Mouse (Mus musculus): ENCODE data around the gene Krt8.

Krt8 gene

DNA sequence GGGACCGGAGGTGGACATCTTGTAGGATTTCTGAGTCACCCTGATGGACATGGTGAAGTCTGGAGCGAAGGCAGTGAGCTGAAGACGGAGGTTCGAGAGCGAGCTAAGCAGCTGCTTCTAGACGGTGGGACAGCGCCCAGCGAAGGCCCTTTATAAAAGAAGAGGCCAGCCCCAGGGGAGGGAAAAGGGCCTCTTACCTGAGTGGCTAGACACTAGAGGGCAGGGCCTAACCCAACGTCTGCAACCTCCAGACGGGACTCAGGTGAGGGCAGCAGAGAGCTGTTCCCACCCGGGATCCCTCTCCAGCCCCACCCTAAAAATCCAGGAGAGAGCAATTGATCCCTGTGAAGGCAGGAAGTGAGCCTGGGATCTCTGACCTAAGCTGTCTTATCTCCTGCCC lies at the start of gene Krt8:
Gene Krt8, minus strand, starts transcription at position 294 of the 400 bp plus-strand sequence.
- DNase-seq = peak; percentile 74

DNA sequence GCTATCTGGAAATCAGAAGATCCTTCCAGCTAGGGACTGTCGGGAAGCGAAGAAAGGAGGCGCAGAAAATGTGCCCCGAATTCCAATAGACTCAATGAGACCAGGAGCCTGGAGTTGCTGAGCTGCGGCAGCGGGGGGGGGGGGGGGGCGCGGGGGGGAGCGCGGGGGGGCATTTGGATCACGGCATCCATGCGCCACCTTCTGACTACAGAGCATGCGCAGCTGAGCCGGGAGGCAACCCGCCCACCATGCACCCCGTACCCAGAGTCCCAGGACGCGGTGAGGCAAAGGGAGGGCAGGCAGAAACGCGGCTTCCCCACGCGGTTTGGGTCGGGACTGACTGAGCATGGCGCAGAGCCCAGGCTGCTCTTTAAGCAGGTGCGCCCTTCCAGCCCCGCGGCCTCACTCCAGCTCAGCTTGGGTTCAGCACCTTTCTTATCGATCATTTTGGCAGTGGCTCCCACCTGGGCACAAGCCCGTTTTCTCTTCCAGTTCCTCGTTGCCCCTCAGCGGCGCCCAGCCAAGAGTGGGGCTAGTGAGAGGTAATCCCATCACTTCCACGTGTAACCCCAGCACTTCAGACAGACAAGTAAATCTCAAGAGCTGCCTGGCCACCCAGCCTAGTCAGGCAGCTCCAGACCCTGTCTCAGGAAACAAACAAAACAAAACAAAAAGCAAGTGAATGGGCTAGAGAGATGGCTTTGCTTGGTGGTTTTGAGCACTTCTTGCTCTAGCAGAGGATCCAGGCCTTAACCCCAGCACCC lies 47.8 kb upstream of the Krt8 start:
- peak; percentile 52 for DNase-seq

DNA sequence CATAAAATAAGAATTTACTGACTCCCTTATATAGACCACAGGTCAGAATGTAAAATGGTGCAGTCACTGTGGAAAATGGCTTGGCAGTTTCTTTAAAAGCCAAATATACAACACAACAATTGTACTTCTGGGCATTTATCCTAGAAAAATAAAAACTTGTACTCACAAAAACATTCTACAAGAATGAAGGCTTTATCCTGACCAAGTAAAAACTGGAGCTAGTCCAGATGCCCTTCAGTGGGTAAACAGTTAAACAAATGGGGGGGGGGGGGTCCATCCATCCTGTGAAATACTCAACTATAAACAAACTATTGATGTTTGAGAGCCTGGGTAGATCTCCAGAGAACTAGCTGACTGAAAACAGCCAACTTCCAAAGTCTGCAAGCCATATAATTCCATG lies 45.6 kb upstream of the Krt8 start:
- DNase-seq = no peak

- DNase-seq = no peak
Measured at GRCm38 (mm10) chr15:102048006-102048405, 43.7 kb upstream of the Krt8 start.

DNA sequence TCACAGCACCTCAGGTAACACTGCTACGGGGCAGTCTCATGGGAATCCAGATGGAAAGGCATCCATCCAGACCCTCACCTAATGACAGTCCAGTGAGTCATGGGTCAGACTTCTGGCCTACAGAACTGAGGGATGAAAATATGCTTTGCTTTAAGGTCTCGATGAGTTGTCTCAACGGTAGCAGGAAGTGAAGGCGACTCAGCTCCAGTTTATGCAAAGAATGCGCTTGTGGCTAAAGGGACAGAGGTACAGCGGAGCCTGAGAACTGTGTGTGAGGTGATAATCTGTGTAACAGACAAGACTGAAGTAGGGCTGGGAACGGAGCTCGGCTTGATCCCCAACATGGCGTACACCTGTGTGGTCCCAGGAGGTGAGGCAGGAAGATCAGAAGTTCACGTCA lies 41.4 kb upstream of the Krt8 start:
- no peak for DNase-seq

DNA sequence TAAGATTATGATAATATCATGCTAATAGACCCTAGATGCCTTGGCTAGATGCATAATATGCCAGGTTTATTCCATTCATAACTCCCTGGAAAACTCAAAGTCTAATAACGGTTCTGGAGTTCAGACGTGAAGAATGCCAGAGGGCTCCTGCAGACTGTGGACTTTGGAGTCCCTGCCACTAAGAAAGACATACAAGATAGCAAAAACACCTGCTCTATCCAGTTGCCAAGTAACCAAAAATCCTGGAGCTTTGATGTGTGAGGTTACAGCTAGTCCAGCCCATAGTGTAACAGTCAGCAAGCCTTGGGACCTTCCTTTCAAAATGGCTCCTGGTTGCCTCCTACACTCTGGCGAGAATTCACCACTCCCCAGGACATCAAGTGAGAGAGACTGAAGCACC lies 40.5 kb upstream of the Krt8 start:
- no peak for DNase-seq

DNA sequence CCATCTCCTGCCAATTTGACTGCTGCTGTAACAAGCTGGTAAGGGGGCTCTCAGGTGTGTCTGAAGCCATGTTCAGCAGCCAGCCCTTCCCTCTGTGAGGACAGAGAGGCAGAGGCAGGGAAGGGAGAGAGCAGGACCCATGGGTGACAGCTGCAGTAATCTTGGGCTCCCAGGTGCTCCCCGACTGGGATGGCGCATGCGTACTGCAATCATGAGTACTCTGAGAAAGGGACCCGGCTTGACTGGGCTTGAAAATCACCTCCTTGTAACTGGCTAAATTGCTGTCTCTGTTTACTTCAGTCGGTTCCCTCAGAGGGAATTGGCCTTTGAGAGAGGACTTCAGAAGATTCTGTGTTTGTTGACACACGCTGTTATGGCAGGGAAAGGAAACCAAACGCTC lies 37.7 kb upstream of the Krt8 start:
- DNase-seq = no peak

DNA sequence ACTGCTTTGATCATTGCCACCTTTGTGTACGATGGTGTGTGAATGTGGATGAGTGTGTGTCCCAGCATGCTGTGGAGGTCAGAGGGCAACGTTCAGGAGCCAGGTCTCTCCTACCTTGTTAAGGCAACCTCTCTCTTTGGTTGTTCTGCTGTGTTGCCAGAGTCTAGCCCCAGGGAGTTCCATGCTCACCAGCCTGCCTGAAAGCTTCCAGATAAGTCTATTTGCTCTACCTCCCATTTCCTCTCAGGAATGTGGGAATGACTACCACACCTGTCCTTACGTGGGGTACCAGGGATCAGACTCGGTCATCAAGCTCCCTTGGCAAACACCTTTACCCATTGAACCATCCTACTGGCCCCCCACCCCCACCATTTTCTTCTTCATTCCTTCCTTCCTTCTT lies 36.0 kb upstream of the Krt8 start:
- DNase-seq = no peak

DNA sequence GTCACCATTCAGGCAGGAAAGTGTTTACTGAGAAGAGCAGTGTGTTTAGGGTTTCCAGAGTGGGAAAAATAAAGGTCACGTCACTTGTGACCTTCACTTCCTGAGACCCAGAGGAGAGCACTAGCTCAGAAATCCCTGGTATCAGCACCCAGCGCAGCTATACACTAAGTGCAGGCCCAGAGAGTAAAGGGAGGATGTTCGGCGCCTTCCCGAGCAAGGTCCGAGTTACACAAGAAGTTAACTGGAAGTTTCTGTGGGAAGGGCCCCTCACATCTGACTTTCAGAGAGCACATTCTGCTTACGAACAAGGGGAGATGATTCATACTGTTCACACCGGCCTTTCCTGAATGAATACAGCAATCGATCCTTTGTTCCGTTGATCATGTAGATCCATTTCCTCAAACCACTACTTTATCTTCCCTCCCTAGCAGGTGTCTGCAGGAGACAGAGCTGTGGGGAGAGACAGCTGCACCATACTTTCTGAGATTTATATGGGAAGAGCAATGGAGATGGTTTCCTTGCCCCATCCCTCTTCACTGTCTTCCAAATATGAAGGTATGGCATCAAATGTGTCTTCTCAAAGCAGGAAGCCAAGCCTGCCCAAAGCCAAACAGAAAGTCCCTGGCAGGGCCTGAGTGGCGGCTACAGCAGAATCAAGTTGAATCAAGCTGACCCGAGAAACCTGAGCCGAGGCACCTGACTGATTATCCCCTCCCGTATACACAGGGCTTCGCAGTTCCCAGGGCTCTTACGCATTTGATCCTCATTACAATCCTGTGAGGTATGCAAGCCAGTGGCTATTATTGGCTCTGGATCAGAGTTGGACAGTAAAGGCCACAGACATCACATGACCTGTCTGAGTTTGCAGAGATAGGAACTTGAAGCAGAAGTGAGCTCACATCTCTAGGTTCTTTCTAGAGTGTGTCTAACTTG lies 30.1 kb upstream of the Krt8 start:
- no peak for DNase-seq

DNA sequence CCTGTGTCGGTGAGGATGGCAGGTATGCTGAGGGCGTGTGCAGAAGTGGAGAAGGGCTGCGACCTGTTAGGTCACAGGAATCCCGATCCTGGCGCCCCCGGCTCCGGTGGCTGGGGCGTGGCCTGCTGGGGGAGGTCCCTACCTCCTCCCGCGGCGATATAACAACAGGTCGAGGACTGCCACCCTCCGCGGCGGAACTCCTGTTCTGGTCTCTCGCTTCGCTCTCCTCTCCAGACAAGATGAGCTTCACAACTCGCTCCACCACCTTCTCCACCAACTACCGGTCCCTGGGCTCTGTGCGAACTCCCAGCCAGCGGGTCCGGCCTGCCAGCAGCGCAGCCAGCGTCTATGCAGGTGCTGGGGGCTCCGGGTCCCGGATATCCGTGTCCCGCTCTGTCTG lies 23.8 kb upstream of the Krt8 start, which contains the start of gene Krt18:
Gene Krt18, plus strand, starts transcription at position 141 of the 400 bp plus-strand sequence.
- DNase-seq = peak; percentile 44

- DNase-seq = no peak
Measured at GRCm38 (mm10) chr15:102026430-102026829, 22.1 kb upstream of the Krt8 start.

DNA sequence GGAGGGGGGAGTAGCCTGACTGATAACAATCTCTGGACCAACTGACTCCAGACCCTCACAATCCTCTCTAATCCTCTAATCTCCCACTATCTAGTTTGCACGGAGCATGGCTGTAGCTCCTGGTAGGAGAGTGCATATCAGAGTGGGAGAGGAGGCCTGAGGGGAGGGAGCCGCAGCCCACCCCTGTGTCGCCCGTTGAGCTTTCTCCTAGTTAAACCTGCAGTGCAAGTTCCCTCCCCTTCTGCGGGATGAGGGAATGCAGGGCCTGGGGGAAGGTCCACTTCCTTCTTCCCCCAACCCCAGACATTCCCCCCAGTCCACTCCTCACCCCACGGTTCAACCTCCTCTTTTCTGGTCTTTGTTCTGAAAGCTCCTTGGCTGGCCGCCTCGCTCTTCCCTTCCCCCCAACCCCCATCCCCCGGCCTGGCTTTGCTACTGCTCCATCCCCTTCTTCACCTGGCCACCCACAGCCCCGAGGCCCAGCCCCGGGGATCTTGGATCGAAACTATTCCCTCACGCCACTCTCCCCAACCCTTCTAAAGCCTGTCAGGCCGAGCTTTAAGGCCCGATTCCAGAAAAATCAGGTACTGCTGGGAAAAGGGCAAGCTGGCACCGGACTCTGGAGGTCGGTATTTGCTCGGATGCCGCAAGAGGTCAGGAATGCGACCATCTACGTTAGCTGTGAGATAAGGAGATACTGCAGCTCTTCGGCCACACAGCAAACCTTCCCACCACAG lies 21.0 kb upstream of the Krt8 start:
- no peak for DNase-seq

- DNase-seq = no peak
Measured at GRCm38 (mm10) chr15:102023888-102024287, 19.6 kb upstream of the Krt8 start.

- DNase-seq = no peak
Measured at GRCm38 (mm10) chr15:102022481-102022880, 18.2 kb upstream of the Krt8 start.

GRCm38 (mm10) chr15:102017918-102018463 lies 13.7 kb upstream of the Krt8 start:
- DNase-seq = peak; percentile 78

- no peak for DNase-seq
Measured at GRCm38 (mm10) chr15:102016787-102017186, 12.5 kb upstream of the Krt8 start.

DNA sequence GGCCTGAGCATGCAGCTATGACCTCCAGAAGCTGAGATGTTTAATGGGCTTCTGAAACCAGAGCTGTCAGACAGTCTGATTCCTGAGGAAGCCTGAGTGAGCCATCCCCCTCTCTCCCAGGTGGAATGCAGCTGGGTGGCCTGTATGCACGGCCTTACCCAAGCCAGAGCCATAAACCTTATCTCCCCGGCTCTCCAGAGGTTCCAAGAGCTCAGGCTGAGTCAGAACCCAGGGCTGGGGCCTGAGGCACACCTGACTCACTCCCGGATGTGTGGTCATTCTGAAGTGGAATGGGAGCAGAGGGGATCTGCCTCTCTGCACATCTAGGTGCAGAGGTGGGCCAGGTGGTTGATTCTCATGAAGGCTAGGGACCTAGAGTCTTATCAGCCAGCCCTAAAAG lies 11.8 kb upstream of the Krt8 start:
- DNase-seq = no peak

- DNase-seq = no peak
Measured at GRCm38 (mm10) chr15:102014848-102015247, 10.6 kb upstream of the Krt8 start.

DNA sequence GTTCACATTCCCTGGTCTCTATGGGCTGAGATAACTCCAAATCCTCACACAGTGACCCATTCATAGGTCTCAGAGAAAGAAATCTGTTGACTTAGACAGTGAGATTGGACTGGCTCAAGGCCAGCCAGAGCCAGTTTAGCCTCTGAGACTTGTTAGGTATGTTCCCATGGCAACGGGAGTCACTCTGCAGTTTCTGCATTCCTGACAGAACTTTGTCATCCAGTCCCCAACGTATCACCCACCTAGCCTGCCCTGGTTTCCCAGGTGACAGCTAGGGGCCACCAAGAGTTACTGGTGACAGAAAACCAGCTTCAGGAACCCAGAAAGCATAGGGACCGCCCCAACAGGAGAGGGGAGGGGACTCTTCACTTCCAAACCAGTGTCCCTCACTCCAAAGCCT lies 9.4 kb upstream of the Krt8 start:
- peak; percentile 52 for DNase-seq

DNA sequence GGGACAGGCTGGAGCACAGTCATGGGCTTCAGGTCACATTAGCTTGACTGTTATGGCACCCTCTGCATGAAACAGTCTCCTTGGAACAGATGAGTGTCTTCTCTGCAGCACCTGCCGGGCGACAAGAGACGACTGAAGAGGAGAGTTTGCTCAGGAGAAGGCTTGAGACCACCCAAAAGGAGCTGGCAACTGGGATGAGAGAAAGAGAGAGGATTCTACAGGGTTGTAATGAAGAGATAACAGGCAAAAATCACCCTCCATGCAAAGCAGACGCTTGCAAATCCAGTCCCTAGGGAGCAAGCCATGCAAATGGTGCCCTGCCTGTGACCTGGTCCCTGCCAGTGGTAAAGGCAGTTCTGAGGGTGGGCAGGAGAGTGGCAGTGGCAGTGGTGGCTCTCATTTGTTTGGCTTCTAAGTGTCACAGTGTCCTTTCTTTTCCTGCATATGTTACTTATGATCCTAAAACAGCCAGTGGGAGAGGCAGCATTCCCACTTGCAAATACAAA lies 8.0 kb upstream of the Krt8 start:
- DNase-seq = no peak

- DNase-seq = no peak
Measured at GRCm38 (mm10) chr15:102010569-102011245, 6.4 kb upstream of the Krt8 start.

Data from kidney, adult 18-20 months (tissue).